Mouse (Mus musculus) testis, adult 2 months (tissue): Measurements from ENCODE around the gene Iqcn.

Source experiments
- CTCF ChIP-seq: fragments of 200-500 bp; IDR thresholded peaks from 2 replicates; pipeline ENCODE4 v1.5.1; 2012; ENCODE audit warnings: low read depth, mild to moderate bottlenecking, inconsistent platforms, low read length, moderate library complexity; ENCODE audit not compliant: control insufficient read depth, insufficient read depth, insufficient replicate concordance
- POLR2A ChIP-seq: fragments of 200-500 bp; IDR thresholded peaks from 2 replicates; pipeline ENCODE4 v1.6.1; 2012; ENCODE audit warnings: low read depth, mild to moderate bottlenecking, inconsistent platforms, low read length, moderate library complexity; ENCODE audit not compliant: control insufficient read depth

- TF ChIP-seq POLR2A, result 0 out of 2 replicates have a peak, but pooled peaks have one; percentile 33
- TF ChIP-seq CTCF, result no peak
Observed at GRCm38 (mm10) chr8:70754043-70754870, 51.0 kb downstream of the Iqcn start, which contains the start of gene Rab3a.
